Mouse (Mus musculus): Measurements from ENCODE around the gene Tmem117. TPM values are rescaled to one million over a fixed set of nuclear protein-coding genes. Genes with fewer than 3 reads are reported as not detected.

Tmem117 gene
- polyA plus RNA-seq, 1 experiment from 2014 or later = 3.2 TPM

DNA sequence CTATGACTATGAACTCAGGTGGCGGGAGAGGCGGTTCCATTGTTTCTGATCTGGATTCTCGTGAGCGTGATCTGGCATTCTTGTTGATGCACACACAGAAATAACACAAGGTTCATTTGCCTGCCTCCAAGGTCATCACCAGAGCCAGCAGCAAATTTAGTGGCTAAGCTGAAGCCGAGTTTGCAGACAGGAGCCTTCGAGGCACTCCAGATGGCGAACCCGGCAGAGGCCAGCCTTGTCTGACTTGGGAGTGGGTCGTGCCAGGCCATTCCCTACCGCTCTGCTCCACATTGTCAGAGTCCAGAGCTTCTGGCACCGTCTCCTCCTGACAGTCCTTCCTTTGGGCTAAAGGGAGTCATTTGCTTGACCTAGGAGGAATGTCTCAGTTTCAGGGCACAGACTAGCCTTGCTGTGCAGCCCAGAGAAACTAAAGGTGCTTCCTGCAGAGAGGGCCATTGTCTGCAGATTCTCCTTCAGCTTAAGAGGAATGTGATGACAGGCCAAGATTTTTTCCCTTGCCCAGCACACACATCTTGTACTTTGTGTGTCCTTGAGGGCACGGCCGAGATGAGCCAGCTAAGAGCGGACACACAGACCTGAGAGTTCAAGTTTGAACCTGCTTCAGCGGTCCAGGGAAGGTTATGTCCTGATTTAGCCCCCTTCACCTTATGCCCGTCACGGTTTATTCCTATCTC is 20.2 kb downstream of the Tmem117 start:
- ATAC-seq (ENCODE audit: insufficient number of reproducible peaks, insufficient read depth, low FRiP score, low TSS enrichment) = no peak
- Histone ChIP-seq H3K27ac (no peak overlapping the region), H3K27me3 (no peaks in the 10 kb centered on the region), H3K9me3 (no peaks in the 10 kb centered on the region), H3K4me1 (no peaks in the 10 kb centered on the region; the same call in 1 of the 2 replicates), H3K4me3 (no peak overlapping the region), H3K4me2 (replicated peaks) (no peak overlapping the region), H3K36me3 (no peaks in the 10 kb centered on the region), H3K9ac (no peak overlapping the region)
- 52% methylated on average over 17 of the region's 17 CpGs for WGBS

DNA sequence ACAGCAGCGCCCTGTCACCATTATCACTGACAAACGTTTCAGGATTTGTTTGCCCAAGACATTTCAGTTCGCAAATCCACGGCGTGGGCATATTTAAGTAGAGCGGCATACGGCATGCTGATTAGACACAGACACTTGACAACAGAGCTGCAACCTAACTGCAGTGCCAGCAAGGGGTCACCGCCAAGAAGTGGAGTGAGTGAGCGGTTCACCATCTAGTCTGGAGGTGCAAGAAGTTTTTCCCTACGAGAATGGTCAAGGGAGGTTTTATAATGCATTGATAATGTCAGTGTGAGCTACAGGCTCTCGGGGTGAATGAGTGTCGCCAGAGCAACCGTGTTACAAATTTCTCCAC is 20.7 kb downstream of the Tmem117 start:
- WGBS = 66% methylated on average over 13 of the region's 13 CpGs
- ATAC-seq (ENCODE audit: insufficient number of reproducible peaks, insufficient read depth, low FRiP score, low TSS enrichment) = no peak
- Histone ChIP-seq H3K4me1 (no peaks in the 10 kb centered on the region; the same call in 1 of the 2 replicates), H3K27me3 (no peaks in the 10 kb centered on the region), H3K9ac (no peak overlapping the region), H3K27ac (no peak overlapping the region), H3K9me3 (no peaks in the 10 kb centered on the region), H3K4me3 (no peak overlapping the region), H3K36me3 (no peaks in the 10 kb centered on the region), H3K4me2 (replicated peaks) (no peak overlapping the region)

GRCm38 (mm10) chr15:94651350-94651749 is 22.3 kb downstream of the Tmem117 start:
- Histone ChIP-seq H3K36me3 (no peaks in the 10 kb centered on the region), H3K4me1 (no peaks in the 10 kb centered on the region; the same call in 1 of the 2 replicates), H3K27ac (no peak overlapping the region), H3K4me2 (replicated peaks) (no peak overlapping the region), H3K4me3 (no peak overlapping the region), H3K9me3 (no peaks in the 10 kb centered on the region), H3K27me3 (no peaks in the 10 kb centered on the region), H3K9ac (no peak overlapping the region)
- WGBS = 79% methylated on average over 9 of the region's 9 CpGs
- ATAC-seq (ENCODE audit: insufficient number of reproducible peaks, insufficient read depth, low FRiP score, low TSS enrichment) = no peak

DNA sequence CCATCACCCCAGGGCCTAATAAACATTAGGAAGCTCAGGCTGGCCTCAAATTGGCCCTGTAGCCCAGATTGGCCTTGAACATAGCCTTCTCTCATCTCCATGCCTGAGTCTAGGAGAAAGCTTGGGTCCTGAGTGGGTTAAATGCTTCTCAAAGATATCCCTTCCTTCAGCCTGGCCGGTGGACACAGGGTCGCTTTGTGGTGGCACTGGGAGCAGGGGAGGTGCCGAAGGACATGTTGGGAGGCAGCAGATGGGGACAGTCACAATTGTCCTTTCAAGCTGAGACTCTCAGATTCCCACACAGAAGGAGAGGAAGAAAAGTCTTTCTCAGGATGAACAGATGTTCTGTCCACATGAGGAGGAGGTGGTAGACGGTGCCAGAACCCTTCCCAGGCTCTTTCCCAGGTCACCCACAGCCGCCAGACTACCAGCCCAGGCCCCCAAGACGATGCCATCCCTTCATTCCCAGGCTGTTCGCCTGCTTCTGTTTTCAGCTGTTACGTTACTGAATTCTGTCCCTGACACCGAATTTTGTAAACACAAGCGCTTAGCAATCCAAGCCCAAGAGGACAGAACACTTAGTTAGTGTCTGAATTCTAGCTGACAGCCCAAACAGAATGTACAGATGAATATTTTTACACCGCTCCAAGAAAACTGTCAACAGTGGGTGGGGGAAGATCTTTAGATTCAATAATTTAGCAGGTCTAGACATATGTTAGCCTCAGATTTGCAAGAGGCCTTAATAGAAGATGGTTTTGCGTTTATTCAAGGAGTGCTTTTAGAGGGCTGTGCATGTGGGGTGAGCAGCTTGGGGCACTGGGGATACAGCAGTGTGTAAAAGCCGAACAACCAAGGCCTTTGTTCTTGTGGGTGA is 23.2 kb downstream of the Tmem117 start:
- WGBS = 66% methylated on average over 13 of the region's 13 CpGs
- H3K36me3 ChIP-seq = no peaks in the 10 kb centered on the region
- H3K4me3 ChIP-seq = no peak overlapping the region

DNA sequence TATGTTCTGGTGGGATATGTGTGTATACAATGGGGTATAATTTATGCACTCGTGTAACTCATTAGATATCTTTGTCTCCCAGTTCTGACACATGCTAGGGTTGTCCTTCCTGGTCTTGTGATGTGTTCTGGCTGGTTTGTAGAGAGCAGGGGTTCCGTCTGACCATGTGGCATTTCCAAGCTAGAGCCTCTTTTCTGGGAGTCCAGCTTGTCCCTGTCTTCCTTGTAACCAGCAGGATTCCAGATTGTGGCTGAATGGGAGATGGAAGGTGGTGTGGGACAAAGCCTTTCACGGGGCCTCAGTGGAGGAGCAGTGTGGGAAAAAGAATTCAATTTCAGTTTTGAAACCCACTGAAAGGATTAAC is 23.8 kb downstream of the Tmem117 start:
- no peaks in the 10 kb centered on the region for H3K36me3 ChIP-seq
- WGBS = 66% methylated on average over 3 of the region's 3 CpGs
- no peaks in the 10 kb centered on the region for H3K27me3 ChIP-seq
- no peak overlapping the region for H3K27ac ChIP-seq
- no peaks in the 10 kb centered on the region for H3K9me3 ChIP-seq
- no peak overlapping the region for H3K4me3 ChIP-seq
- ATAC-seq (ENCODE audit: insufficient number of reproducible peaks, insufficient read depth, low FRiP score, low TSS enrichment) = no peak
- no peak overlapping the region for H3K9ac ChIP-seq
- H3K4me2 ChIP-seq (replicated peaks) = no peak overlapping the region
- H3K4me1 ChIP-seq = peaks cover 5% of the 10 kb centered on the region

More for the DNA sequence above, 23.2 kb downstream of the Tmem117 start:
- Histone ChIP-seq H3K9me3 (no peaks in the 10 kb centered on the region), H3K27me3 (no peaks in the 10 kb centered on the region), H3K4me2 (replicated peaks) (no peak overlapping the region), H3K27ac (no peak overlapping the region), H3K9ac (no peak overlapping the region), H3K4me1 (no peaks in the 10 kb centered on the region; the same call in 1 of the 2 replicates)
- ATAC-seq (ENCODE audit: insufficient number of reproducible peaks, insufficient read depth, low FRiP score, low TSS enrichment) = no peak

- Histone ChIP-seq H3K4me1 (peaks cover 20% of the 10 kb centered on the region), H3K36me3 (no peaks in the 10 kb centered on the region), H3K9ac (no peak overlapping the region), H3K4me3 (no peak overlapping the region), H3K27me3 (no peaks in the 10 kb centered on the region), H3K9me3 (no peaks in the 10 kb centered on the region), H3K4me2 (replicated peaks) (no peak overlapping the region), H3K27ac (no peak overlapping the region)
- 89% methylated on average over 13 of the region's 13 CpGs for WGBS
- no peak for ATAC-seq (ENCODE audit: insufficient number of reproducible peaks, insufficient read depth, low FRiP score, low TSS enrichment)
Measured at GRCm38 (mm10) chr15:94655811-94656323, 26.8 kb downstream of the Tmem117 start.

GRCm38 (mm10) chr15:94657882-94658281 is 28.9 kb downstream of the Tmem117 start:
- Histone ChIP-seq H3K4me1 (peaks cover 20% of the 10 kb centered on the region), H3K27me3 (no peaks in the 10 kb centered on the region), H3K9ac (no peak overlapping the region), H3K4me2 (replicated peaks) (no peak overlapping the region), H3K36me3 (no peaks in the 10 kb centered on the region), H3K9me3 (no peaks in the 10 kb centered on the region), H3K27ac (no peak overlapping the region), H3K4me3 (no peak overlapping the region)
- 35% methylated on average over 6 of the region's 6 CpGs for WGBS
- ATAC-seq (ENCODE audit: insufficient number of reproducible peaks, insufficient read depth, low FRiP score, low TSS enrichment) = no peak

DNA sequence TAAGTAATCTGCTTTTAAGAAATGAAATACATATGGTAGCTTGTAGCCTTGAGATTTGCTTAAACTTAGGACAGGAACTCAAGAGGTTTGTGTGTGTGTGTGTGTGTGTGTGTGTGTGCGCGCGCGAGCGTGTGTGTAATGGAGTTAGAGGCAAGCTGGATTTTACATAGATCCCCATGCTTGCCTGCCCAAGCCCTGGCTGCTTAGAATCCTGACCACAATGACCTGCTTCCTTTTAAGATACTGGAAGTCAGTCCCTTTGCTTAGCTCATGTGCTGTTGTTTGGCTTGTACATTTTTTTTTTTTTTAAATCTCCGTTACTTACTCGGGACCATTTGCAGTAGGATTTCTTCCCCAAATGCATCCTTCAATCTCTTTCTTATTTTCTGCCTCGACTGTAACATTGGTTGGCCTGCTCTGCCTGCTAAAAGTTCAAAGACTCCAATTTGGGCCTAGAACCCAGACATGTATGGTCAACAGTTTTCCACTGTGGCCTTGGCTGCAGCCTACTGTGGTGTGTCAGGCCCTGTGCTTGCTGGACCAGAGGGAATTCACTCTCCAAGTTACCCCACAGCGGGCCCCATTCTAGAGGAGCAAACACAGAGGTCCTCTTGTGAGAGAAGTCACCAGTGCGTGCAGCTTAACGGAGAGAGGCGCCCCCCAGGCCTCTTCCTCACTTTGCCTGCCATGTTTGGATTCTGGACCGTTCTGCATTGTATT is 29.5 kb downstream of the Tmem117 start:
- WGBS = 55% methylated on average over 13 of the region's 13 CpGs
- Histone ChIP-seq H3K27ac (peak overlapping the region; percentile 79; the same call in 1 of the 2 replicates), H3K4me3 (no peak overlapping the region), H3K9me3 (no peaks in the 10 kb centered on the region), H3K27me3 (no peaks in the 10 kb centered on the region), H3K4me2 (replicated peaks) (no peak overlapping the region), H3K36me3 (no peaks in the 10 kb centered on the region), H3K9ac (no peak overlapping the region), H3K4me1 (peaks cover 20% of the 10 kb centered on the region)
- ATAC-seq (ENCODE audit: insufficient number of reproducible peaks, insufficient read depth, low FRiP score, low TSS enrichment) = no peak

- no peak for ATAC-seq (ENCODE audit: insufficient number of reproducible peaks, insufficient read depth, low FRiP score, low TSS enrichment)
- Histone ChIP-seq H3K36me3 (no peaks in the 10 kb centered on the region), H3K4me2 (replicated peaks) (no peak overlapping the region), H3K9ac (no peak overlapping the region), H3K27ac (peak overlapping the region; percentile 79), H3K4me3 (no peak overlapping the region), H3K9me3 (no peaks in the 10 kb centered on the region), H3K4me1 (peaks cover 20% of the 10 kb centered on the region), H3K27me3 (no peaks in the 10 kb centered on the region)
- WGBS = 23% methylated on average over 6 of the region's 6 CpGs
Measured at GRCm38 (mm10) chr15:94659112-94659437, 30.0 kb downstream of the Tmem117 start.

- H3K9ac ChIP-seq = no peak overlapping the region
- no peak overlapping the region for H3K27ac ChIP-seq
- ATAC-seq (ENCODE audit: insufficient number of reproducible peaks, insufficient read depth, low FRiP score, low TSS enrichment) = no peak
- H3K4me1 ChIP-seq = peaks cover 20% of the 10 kb centered on the region
- H3K9me3 ChIP-seq = no peaks in the 10 kb centered on the region
- H3K4me3 ChIP-seq = no peak overlapping the region
- H3K4me2 ChIP-seq (replicated peaks) = no peak overlapping the region
- 59% methylated on average over 7 of the region's 7 CpGs for WGBS
- H3K36me3 ChIP-seq = no peaks in the 10 kb centered on the region
- no peaks in the 10 kb centered on the region for H3K27me3 ChIP-seq
Measured at GRCm38 (mm10) chr15:94660913-94661312, 31.9 kb downstream of the Tmem117 start.

DNA sequence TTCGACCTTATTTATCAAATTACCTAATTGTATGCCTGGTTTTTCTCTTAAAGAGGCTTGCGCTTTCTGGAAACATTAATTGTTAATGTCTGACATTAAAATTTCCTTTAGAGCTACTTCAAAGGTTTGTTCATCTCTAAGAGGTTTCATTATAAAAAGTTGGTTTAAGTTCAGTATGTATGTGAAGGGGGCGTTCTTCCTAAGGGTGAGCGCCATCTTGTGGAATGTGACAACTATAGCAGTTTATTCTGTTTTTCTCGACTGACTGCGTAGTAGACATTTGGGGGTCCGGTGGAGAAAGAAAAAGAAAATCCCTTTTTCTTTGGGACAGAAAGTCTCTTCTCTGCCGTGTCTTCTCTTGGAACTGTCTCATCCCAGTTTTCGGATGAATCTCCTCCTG is 32.4 kb downstream of the Tmem117 start:
- H3K27me3 ChIP-seq = no peaks in the 10 kb centered on the region
- H3K9ac ChIP-seq = no peak overlapping the region
- H3K36me3 ChIP-seq = no peaks in the 10 kb centered on the region
- H3K4me1 ChIP-seq = peaks cover 20% of the 10 kb centered on the region
- H3K9me3 ChIP-seq = no peaks in the 10 kb centered on the region
- no peak overlapping the region for H3K27ac ChIP-seq
- ATAC-seq (ENCODE audit: insufficient number of reproducible peaks, insufficient read depth, low FRiP score, low TSS enrichment) = no peak
- 22% methylated on average over 9 of the region's 9 CpGs for WGBS
- no peak overlapping the region for H3K4me2 ChIP-seq (replicated peaks)
- H3K4me3 ChIP-seq = no peak overlapping the region

Data from embryonic facial prominence, embryonic 12.5 days (tissue).